Mouse (Mus musculus) olfactory bulb, adult 2 months (tissue): ENCODE results near the gene 4930447C04Rik.

Source experiments
- CTCF ChIP-seq: fragments of 200-500 bp; IDR thresholded peaks from 2 replicates; pipeline ENCODE4 v1.5.1; 2012; ENCODE audit warnings: low read depth, mild to moderate bottlenecking, low read length, moderate library complexity; ENCODE audit not compliant: insufficient read depth
- POLR2A ChIP-seq: fragments of 200-500 bp; IDR thresholded peaks from 2 replicates; pipeline ENCODE4 v1.6.1; 2012; ENCODE audit warnings: mild to moderate bottlenecking, low read depth, low read length, moderate library complexity; ENCODE audit not compliant: insufficient read depth

GRCm38 (mm10) chr12:72937537-72938120 lies 2.9 kb downstream of the 4930447C04Rik start:
- no peak for TF ChIP-seq POLR2A
- no peak for TF ChIP-seq CTCF
